Mouse (Mus musculus): ENCODE data around the gene Smarca5.

Gene Smarca5

GRCm38 (mm10) chr8:80669277-80669901 lies 69.9 kb downstream of the Smarca5 start:
- DNase-seq (ENCODE audit: low spot score in 2 of 2), result no peak

- DNase-seq (ENCODE audit: low spot score in 2 of 2), result no peak
These were observed 75.8 kb downstream of the Smarca5 start for GRCm38 (mm10) chr8:80663476-80663875.

GRCm38 (mm10) chr8:80661055-80661454 lies 78.2 kb downstream of the Smarca5 start:
- no peak for DNase-seq (ENCODE audit: low spot score in 2 of 2)

GRCm38 (mm10) chr8:80657639-80658038 lies 81.7 kb downstream of the Smarca5 start:
- DNase-seq (ENCODE audit: low spot score in 2 of 2), result no peak
